Mouse (Mus musculus) c-Kit-positive CD71-positive TER-119-negative erythroid progenitor cells, embryonic 14.5 days (primary cell): Measurements from ENCODE around the gene Ttc23l.
"Not testable (repeated sequence)": the region's sequence is repeated elsewhere in the genome, so short reads cannot be mapped to it uniquely, and the experiment has no call there.

Experiments used
- DNase-seq: peaks from one replicate; pipeline ENCODE4 v3.0.0-alpha.2; 2013; ENCODE audit warnings: low read depth

The Ttc23l gene

DNA sequence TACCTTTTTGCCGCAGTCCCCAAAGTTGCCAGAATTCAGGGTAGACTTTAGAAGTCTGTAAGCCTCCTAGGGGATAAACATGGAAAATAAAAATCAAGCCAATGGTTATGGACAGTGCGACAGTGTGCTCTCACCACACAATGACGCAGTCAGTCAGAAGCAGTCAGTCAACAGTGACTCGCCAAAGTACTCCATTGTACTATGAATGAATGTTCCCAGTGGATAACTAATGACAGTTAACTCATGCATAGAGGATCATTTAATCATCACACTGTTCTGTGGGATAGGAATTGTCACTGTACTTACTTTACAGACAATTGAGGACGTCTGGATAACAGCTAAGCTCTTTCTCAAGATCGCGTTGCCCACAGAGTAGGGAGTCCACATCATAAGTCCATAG lies 43.3 kb downstream of the Ttc23l start:
- DNase-seq, result no peak

DNA sequence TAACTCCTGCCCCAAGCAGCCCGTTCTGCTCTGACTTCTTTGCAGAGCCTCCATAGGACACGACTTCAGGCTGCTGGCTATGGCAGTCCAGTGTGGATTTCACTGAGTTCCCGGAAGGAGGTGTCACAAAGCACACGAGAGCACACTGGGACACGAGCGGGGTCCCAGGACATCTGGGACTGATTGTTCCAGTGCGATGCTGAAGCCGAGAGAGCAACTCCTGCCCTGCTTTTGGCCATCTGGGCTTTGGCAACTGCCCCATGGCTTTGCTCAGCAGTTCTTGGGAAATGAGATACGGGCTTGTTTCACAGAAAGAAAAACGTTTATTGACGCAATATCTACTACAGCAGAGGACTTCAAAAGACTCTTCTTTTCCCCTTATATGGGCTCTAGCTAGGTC lies 52.4 kb downstream of the Ttc23l start:
- DNase-seq, result no peak

DNA sequence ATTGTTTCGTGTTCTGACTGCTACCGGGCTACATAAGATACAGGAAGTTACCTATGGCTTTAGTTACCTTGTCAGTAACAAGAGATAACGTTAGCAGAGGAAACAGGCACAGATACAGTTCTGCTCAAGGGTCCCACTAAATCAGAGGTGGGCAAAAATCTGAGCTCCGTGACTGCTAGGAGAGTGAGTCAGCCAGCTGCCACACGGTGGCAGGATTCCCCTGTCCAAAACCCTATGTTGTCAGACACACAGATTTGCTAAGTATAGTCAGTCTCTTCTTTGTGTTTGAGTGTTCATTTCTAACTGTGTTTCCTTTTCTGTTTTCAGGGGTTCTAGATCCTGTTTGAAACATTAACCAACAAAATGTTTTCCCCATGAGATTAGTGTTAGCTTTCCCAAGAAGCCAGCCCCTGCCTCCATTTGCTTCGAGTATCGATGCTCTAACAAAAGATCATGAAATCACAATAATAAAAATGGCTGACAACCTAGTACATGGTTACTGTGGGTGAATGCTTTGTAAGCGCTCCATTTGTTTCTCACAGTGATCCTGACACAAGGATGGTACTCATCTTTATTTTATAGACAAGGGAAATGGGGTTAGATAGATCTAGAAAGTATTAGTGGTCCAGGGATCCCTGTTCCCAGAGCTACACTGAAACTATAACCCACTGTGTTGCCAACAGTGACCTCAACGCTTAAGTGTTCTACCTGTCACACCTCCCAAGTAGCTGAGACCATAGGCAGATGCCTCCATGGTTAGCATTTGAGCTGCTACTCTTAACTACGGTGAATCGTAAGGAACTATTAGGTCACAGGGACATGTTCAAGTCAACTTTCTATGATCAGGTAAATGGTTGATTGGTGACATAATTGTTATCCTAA lies 57.4 kb downstream of the Ttc23l start:
- no peak for DNase-seq

DNA sequence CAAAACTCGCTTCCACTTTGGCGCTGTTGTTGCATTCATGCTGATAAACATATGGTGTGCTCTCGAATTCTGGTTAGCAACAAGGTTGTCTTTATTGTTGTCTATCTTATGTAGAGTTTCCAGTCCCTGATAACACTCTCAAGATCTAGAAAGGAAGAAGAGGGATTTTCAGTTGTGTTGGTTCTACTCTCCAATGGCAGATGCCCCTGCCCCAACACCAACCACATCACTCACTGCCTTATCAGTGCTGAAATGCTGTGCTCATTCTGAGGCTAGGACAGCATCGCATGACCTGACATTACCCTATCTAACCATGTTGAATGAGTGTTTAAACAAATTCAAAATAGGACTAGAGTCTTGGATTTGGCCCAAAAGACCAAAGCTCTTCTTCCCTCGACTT lies 58.4 kb downstream of the Ttc23l start:
- DNase-seq, result no peak

DNA sequence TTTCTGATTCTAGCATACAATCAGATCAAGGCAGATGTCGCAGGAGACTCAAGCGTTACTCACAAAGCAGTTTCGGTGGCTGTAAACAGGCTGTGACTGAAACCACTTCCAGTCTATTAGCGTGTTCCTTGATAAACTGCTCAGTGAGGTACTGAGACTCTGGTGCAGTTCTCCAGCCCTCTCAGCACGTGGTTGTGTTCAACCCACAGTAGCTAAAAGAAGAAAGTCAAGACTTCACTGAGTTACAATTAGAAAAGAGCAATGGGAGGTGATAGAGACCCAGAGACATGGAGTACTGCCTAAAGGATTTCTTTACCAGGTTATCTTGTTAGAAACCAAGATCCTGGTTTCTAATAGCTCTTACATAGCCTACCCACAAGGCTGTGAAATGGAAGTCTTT lies 58.9 kb downstream of the Ttc23l start:
- DNase-seq, result no peak

DNA sequence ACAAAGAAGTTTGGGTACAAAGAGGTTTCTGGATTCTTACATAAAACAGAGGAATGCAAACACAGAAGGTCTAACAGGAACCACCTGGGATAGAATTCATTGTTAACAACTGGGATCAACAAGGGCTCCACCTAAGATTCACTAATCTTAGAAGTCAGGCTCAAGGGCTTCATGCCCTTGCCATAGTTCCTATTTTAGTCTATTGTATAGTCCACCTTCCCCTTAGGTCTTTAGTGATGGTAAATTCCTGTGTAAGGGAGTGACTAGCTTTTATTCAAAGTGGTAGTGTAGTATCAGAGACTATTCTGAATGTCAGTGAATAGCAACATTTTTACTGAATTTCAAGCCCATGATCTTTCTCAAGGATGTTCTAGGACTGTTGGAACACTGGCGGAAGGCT lies 61.8 kb downstream of the Ttc23l start:
- not testable (repeated sequence) for DNase-seq

DNA sequence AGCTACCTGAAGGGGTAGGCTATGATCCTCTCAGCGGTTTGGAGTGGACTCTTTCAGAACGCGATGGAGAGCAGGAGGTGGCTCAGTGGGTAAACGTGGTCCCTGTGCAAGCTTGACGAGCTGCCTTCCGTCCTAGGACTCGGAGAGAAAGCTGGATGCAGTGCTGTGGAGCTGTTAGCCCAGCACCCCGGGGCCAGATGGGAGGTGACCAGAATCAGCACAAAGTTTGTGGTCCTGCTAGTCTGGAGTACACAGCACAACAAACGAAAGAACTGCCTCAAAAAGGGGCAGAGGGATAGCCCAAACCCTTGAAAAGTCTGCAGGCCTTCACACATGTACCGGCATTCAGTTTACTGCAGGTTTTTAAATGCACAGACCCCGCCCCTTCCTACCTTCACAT lies 62.5 kb downstream of the Ttc23l start:
- DNase-seq, result no peak

DNA sequence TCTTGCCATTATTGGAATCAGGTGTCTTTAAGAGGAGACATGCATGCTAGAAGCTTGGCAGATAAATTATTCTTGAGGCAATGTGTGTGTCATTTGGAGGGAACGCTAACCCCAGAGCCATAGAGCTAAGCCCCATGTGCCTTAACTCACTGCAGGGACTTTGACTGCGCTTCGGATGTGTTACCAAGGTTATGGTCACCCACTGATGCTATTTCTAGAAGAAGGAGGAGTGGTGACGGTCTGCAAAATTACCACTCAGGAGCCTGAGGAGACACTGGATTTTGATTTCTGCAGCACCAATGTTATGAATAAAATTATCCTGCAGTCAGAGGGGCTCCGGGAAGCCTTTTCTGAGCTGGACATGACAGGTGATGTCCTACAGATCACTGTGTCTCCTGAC lies 68.4 kb downstream of the Ttc23l start:
- no peak for DNase-seq

DNA sequence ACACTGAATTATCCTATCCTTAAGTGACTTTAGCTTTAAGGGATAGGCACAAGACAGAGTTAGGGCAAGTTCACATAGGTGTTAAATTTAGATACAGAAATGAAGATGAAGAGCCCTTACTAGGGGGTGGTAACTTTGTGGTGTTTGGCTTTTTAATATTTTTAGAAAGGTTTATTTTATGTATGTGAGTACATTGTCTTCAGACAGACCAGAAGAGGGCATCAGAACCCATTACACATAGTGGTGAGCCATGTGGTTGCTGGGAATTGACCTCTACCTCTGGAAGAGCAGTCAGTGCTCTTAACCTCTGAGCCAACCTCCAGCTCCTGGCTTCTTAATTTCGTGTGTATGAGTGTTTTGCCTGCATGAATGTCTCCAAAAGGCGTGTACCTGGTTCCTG lies 71.2 kb downstream of the Ttc23l start:
- no peak for DNase-seq

DNA sequence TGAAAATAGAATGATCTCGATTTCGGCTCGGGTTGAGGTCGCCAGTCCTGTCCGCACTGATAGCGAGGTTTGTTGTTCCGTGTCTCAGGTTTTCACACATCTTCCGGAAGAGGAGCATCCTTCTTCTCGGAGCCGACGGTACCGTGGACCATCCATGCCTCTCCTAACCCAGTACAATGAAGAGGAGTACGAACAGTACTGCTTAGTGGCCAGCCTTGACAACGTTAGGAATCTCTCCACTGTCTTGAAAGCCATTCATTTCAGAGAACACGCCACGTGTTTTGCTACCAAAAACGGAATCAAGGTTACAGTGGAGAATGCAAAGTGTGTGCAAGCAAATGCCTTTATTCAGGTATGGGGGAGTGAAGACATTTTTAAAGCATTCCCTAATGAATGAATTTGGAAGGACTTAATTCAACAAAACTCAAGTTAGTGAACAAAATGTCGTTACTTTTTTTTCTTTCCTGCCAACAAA lies 72.1 kb downstream of the Ttc23l start:
- no peak for DNase-seq

DNA sequence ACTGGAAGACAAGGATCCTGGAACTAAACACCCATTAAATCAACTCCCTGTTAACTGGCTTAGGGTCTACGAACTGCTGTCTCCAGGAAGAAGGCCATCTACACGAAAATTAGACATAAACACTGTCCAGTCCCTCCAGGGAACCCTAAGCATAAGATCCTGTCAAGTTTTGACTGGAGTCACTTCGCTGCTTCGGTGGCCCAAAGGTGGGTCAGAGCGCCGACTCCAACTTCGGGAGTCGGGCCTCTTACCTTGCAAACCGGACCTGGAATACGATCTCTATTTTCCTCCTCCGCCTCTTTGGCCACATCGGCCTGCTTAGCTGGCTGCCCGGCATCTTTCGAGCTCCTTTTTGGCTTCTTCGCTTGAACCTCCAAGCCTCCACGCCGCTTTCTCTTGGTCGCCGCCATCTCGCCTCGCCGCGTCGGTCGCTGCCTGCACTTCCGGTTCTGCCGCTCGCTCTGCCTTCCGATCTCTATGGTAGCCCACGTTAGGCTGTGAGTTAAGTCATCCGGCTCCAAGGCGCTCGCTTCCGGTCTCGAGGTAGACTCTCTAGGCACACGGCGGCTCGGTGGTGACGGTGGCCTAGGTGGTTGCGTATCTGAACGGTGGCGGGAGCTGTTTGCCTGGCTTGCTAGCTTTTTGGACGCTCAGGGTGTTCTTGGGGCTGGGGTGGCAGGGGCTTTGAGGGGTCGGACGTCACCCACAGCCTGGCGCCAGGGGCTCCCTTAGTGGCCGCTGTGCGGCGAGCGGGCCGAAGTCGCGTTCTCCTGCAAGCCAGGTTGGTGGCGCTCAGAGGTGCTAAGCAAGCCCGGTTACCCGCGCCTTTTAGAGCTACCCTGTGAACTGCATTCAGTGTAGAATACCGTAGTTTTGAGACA lies 72.7 kb downstream of the Ttc23l start, which contains the start of the genes Brix1 and Rad1:
Gene Brix1, minus strand, starts transcription at position 464 of the 881 bp plus-strand sequence.
Gene Rad1, plus strand, starts transcription at position 535 of the 881 bp plus-strand sequence.
- peak; percentile 91 for DNase-seq

DNA sequence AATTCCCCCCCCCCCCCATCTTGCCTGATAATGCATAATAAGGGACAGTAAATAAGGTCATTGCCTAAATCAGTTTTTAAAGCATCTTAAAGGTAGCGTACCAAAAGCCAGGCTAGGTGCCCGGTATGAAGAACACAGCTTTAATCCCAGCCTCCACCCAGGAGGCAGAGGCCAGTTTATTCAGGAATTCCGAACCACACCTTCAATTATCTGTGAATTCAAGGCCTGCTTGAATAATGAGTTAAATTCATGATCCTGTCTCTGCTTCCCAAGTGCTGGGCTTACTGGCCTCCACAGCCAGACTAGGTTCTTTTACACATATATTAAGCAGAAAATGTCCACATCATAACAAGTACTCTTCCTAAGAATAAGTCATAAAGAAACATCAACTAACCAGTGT lies 87.5 kb downstream of the Ttc23l start:
- DNase-seq, result no peak

DNA sequence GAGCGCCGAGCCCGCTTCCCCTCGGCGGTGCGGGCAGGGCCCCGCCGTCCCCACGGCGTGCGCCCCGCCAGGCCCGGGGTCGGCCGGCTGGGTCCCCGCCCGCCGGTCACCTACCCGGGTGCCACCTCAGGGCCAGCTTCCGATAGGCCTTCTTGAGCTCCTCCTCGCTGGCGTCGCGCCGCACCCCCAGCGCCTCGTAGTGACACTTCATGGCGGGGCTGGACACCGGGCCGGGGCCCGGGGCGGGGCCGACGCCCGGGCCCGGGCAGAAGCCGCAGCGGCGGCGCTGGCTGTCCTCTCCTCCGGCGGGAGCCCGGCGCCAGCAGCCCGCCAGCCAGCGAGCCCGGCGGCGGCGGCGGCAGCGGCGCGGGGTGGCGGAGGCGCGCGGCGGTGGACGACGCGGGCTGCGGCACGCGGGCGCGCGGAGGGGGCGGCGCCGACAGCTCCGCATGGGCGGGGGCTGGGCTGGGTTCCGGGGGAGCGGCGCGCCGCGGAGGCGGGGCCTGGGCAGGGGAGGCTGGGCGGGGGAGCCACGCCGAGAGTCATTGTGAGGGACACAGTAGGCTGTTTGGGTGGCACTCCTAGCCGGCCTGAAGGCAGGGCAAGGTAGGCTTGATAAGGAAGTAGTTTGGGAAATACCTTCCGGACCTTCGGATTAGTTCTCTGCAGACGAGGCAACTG lies 88.2 kb downstream of the Ttc23l start, which contains the start of gene Dnajc21:
Gene Dnajc21, minus strand, starts transcription at position 366 of the 681 bp plus-strand sequence.
- peak; percentile 61 for DNase-seq

DNA sequence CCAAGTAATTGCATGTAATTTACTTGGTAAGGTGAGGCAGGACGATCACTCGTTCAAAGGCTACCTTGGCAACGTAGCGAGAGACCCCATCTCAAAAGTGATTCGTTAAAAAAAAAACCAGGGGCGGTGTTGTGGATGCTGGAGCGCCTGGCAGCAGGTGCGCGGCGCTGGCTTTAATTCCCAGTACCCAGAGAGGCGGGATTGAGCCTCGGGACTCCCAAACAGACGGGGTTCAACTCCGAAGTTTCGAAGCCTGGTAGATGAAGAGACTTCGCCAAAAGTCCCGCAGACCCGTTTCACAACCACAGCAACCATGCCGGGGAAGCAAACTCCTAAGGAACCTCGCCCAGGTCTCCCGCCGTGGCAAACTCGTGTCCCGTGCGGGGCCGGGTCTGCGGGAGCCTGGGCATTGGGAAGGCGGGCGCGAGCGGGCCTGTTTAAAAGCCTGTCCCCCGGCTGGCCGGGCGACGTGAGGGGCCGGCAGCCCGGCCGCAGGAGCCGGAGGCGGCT lies 88.8 kb downstream of the Ttc23l start:
- DNase-seq, result no peak

DNA sequence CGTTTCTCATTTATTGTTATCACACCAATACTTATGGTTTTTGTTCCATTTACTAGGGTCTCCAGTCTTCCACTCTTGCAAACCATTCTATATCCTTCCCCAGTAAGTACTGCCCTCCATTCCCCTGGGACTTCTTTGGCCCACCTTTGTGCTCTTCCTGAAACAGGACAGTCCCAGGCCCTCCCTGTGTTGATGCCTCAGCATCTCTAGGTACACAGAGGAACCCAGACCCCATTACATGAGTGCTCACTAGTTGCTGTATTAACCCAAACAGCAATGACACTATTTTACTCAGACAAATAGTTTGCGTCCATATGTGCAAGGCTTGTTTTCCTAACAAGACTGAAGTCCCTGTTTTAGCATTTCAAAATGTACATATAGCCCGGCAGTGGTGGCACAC lies 89.7 kb downstream of the Ttc23l start:
- no peak for DNase-seq

DNA sequence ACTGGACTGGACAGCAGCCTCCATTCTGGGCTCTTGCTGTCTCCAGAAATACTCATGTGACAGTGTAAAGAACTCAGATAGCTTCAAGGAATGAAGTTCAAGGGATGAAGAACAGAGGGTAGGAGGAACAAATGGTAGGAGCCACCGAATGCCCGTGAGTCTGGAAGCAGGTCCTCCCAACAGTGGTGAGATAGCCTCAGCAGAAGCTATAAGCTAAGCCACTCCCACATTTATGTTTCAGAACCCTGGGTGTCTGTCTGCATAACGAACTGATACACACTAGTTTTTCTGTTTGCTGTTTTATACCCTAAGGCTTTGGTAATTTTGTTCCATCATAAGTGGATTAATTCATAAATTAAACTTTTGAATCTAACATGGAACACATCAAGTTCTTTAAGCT lies 93.8 kb downstream of the Ttc23l start:
- no peak for DNase-seq

DNA sequence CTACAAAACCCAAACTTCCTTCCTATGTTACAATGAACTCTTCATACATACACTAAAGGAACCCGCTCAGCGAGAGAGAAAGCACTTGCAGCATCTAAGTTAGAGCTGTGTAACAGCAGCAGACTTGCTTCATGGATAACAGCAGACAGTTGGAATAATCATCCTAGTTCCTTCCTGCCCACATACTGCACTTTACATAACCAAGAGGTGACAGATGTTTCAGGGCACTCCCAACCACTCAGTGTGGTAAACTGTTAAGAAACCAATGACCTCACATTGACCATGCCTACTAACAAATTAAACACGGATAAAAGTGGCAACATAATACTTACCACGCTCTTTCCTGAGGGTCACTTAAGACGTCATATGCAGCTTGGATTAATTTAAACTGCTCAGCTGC lies 94.9 kb downstream of the Ttc23l start:
- no peak for DNase-seq

DNA sequence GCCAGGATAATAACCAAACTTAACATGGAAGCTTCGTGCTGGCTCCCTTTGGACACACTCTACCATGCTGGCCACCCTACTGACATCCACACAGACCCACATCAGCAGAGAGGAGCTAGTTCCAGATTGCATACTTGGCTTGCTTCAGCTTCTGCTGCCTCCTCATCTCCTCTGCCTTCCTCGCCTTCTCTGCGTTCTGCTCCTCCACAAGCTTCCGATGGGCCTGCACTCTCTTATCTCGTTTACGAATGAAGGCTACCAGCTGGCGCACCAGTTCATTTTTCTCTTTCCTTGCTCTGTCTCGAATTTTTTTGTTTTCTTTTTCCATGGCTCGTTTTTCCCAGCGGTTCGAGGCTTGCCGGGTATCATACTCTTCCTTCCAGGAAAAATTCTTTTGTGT lies 97.5 kb downstream of the Ttc23l start:
- no peak for DNase-seq
